ENCODE assay signal across 24 mouse cellular contexts in the genomic region with DNA sequence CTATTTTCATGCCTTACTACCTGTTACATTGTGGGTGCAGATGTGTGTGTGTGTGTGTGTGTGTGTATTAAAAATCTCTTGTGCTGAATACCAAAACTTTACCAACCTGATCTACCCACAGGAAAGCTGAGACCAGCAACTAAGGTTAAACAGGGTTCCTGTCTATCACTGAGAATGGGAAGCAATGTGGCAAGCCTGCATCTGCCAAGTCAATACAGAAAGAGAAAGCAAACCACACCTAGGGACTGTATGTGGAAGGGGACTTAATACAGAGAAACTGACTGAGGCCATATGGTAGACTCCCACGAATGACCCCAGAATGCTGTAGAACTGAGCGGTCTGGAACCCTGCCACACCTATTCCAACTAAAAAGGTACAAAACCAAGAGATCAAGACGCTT. TPM values are rescaled to one million over a fixed set of nuclear protein-coding genes. Genes with fewer than 3 reads are reported as not detected.
DNase-seq lines count a peak whose midpoint lies in the region; ATAC-seq and TF ChIP-seq lines count a peak whose summit lies in the region.
"Had no signal": no experiment of that assay in that cellular context is flagged by ENCODE, and none has a peak within 500 bp of the region (broad histone marks: within the 10 kb centered on the region; RNA-seq: fewer than 3 reads in every experiment).

No protein-coding gene starts in this region.

- DNase-seq in layer of hippocampus, adult 2 months (ENCODE audit: low spot score in 2 of 2), result no peak
- DNase-seq in layer of hippocampus, adult 11-12 months (ENCODE audit: low spot score), result no peak
- DNase-seq in embryonic facial prominence, embryonic 11.5 days (ENCODE audit: low spot score), result no peak
- DNase-seq in limb, embryonic 10.5 days (ENCODE audit: low spot score), result no peak
- DNase-seq in midbrain, embryonic 14.5 days, result no peak
- DNase-seq: adrenal gland, postnatal 14 days; cerebellum, adult 11-12 months; cerebellum, adult 9-11 months; cerebellum, postnatal 36 days; gastrocnemius, postnatal 36 days; heart, adult 18-20 months; heart, postnatal 10 days; heart, postnatal 4 days had no signal

- no peaks in the 10 kb centered on the region for H3K27me3 ChIP-seq in embryonic facial prominence, embryonic 11.5 days (ENCODE audit: control insufficient read depth, insufficient read depth, low read length)
- H3K27me3 ChIP-seq in limb, embryonic 10.5 days (ENCODE audit: low read depth, poor library complexity, severe bottlenecking), result 0 out of 2 replicates have a peak, but pooled peaks cover 4% of the 10 kb centered on the region
- H3K27me3 ChIP-seq in kidney, embryonic 15.5 days, result no peaks in the 10 kb centered on the region
- no peaks in the 10 kb centered on the region for H3K27me3 ChIP-seq in midbrain, embryonic 14.5 days (ENCODE audit: control insufficient read depth, insufficient read depth, low read length)
- H3K27me3 ChIP-seq: CH12.LX; embryonic facial prominence, embryonic 15.5 days had no signal

- WGBS in embryonic facial prominence, embryonic 11.5 days, result 87% methylated on average over 3 of the region's 3 CpGs
- 91% methylated on average over 3 of the region's 3 CpGs for WGBS in limb, embryonic 10.5 days
- WGBS in kidney, embryonic 15.5 days, result 85% methylated on average over 3 of the region's 3 CpGs
- 85% methylated on average over 3 of the region's 3 CpGs for WGBS in midbrain, embryonic 14.5 days

- H3K4me2 ChIP-seq in embryonic facial prominence, embryonic 11.5 days (ENCODE audit: low read depth, low read length), result no peak overlapping the region
- H3K4me2 ChIP-seq in kidney, embryonic 15.5 days, result no peak overlapping the region
- no peak overlapping the region for H3K4me2 ChIP-seq in midbrain, embryonic 14.5 days (ENCODE audit: low read length)
- H3K4me2 ChIP-seq: embryonic facial prominence, embryonic 15.5 days; hindbrain, embryonic 13.5 days had no signal

- peak overlapping the region; percentile 71 for H3K27ac ChIP-seq in layer of hippocampus, adult 2 months
- H3K27ac ChIP-seq in embryonic facial prominence, embryonic 11.5 days (replicated peaks; ENCODE audit: low read depth, low read length), result peak overlapping the region; percentile 20; the same call in 1 of the 2 replicates
- H3K27ac ChIP-seq in limb, embryonic 10.5 days, result peak overlapping the region; percentile 77
- no peak overlapping the region for H3K27ac ChIP-seq in kidney, embryonic 15.5 days
- no peak overlapping the region for H3K27ac ChIP-seq in midbrain, embryonic 14.5 days (replicated peaks; ENCODE audit: low read depth, low read length)
- H3K27ac ChIP-seq: embryonic facial prominence, embryonic 15.5 days; forebrain, embryonic 10.5 days; heart, embryonic 10.5 days; hindbrain, embryonic 13.5 days had no signal

- ATAC-seq in embryonic facial prominence, embryonic 11.5 days (replicated peaks; ENCODE audit: insufficient number of reproducible peaks, low FRiP score, low TSS enrichment, low read depth), result no peak
- ATAC-seq in kidney, embryonic 15.5 days (replicated peaks; ENCODE audit: low FRiP score), result no peak
- ATAC-seq in midbrain, embryonic 14.5 days (ENCODE audit: low FRiP score, low TSS enrichment), result no peak
- ATAC-seq: activated CD4-positive, CD25-positive, alpha-beta regulatory T cell, adult 4 months; forebrain, embryonic 14.5 days; hindbrain, postnatal 0 days; Patski had no signal

- no peak overlapping the region for H3K4me3 ChIP-seq in layer of hippocampus, adult 2 months
- no peak overlapping the region for H3K4me3 ChIP-seq in embryonic facial prominence, embryonic 11.5 days (ENCODE audit: low read depth, low read length)
- no peak overlapping the region for H3K4me3 ChIP-seq in limb, embryonic 10.5 days
- no peak overlapping the region for H3K4me3 ChIP-seq in kidney, embryonic 15.5 days (replicated peaks)
- H3K4me3 ChIP-seq in midbrain, embryonic 14.5 days (replicated peaks; ENCODE audit: low read depth, low read length), result no peak overlapping the region
- H3K4me3 ChIP-seq: embryonic facial prominence, embryonic 15.5 days; erythroblast, embryonic 14.5 days; forebrain, embryonic 10.5 days; heart, embryonic 10.5 days; hindbrain, embryonic 13.5 days had no signal

- no peaks in the 10 kb centered on the region; the same call in 1 of the 2 replicates for H3K4me1 ChIP-seq in embryonic facial prominence, embryonic 11.5 days (ENCODE audit: control insufficient read depth, insufficient read depth, low read length)
- peaks cover 60% of the 10 kb centered on the region for H3K4me1 ChIP-seq in limb, embryonic 10.5 days
- 0 out of 2 replicates have a peak, but pooled peaks cover 3% of the 10 kb centered on the region for H3K4me1 ChIP-seq in kidney, embryonic 15.5 days
- H3K4me1 ChIP-seq in midbrain, embryonic 14.5 days (ENCODE audit: control insufficient read depth, insufficient read depth, low read length), result peaks cover 7% of the 10 kb centered on the region
- H3K4me1 ChIP-seq: heart, embryonic 10.5 days had no signal

- no peaks in the 10 kb centered on the region for H3K36me3 ChIP-seq in embryonic facial prominence, embryonic 11.5 days (replicated peaks; ENCODE audit: control insufficient read depth, insufficient read depth, low read depth, low read length)
- no peaks in the 10 kb centered on the region for H3K36me3 ChIP-seq in limb, embryonic 10.5 days
- no peaks in the 10 kb centered on the region for H3K36me3 ChIP-seq in kidney, embryonic 15.5 days
- H3K36me3 ChIP-seq in midbrain, embryonic 14.5 days (ENCODE audit: control insufficient read depth, insufficient read depth, low read length), result no peaks in the 10 kb centered on the region
- H3K36me3 ChIP-seq: embryonic facial prominence, embryonic 15.5 days; forebrain, embryonic 10.5 days; heart, embryonic 10.5 days; hindbrain, embryonic 13.5 days had no signal

- no peaks in the 10 kb centered on the region for H3K9me3 ChIP-seq in embryonic facial prominence, embryonic 11.5 days (replicated peaks; ENCODE audit: control insufficient read depth, low read length)
- no peaks in the 10 kb centered on the region for H3K9me3 ChIP-seq in limb, embryonic 10.5 days (replicated peaks)
- H3K9me3 ChIP-seq in kidney, embryonic 15.5 days (replicated peaks), result no peaks in the 10 kb centered on the region
- H3K9me3 ChIP-seq in midbrain, embryonic 14.5 days (ENCODE audit: control insufficient read depth, low read length), result no peaks in the 10 kb centered on the region
- H3K9me3 ChIP-seq: embryonic facial prominence, embryonic 15.5 days; forebrain, embryonic 10.5 days; heart, embryonic 10.5 days; hindbrain, embryonic 13.5 days had no signal

- no peak for TF ChIP-seq CTCF in layer of hippocampus, adult 2 months (conservative IDR thresholded peaks at IDR 0.05)

- H3K9ac ChIP-seq in embryonic facial prominence, embryonic 11.5 days (replicated peaks; ENCODE audit: low read length), result no peak overlapping the region
- no peak overlapping the region for H3K9ac ChIP-seq in kidney, embryonic 15.5 days
- H3K9ac ChIP-seq in midbrain, embryonic 14.5 days (replicated peaks; ENCODE audit: low read length), result no peak overlapping the region
- H3K9ac ChIP-seq: embryonic facial prominence, embryonic 15.5 days; hindbrain, embryonic 13.5 days had no signal

RNA-seq across cellular contexts. Expression of a gene that starts 42.4 kb away (rescaled TPM):
- 100 to 1,000 TPM; 399 to 401 TPM for total RNA-seq in layer of hippocampus, adult 2 months (2021)
- 0.86 and 0.90 TPM in 2 replicates for polyA plus RNA-seq in embryonic facial prominence, embryonic 11.5 days (2014; fragmentation: Nextera tagmentation; extraction: Ambion mirVana)
- polyA plus RNA-seq in limb, embryonic 10.5 days (2016; fragmentation: Nextera tagmentation; extraction: Ambion mirVana), result 0.68 and 1.0 TPM in 2 replicates
- 2.2 and 2.5 TPM in 2 replicates for polyA plus RNA-seq in kidney, embryonic 15.5 days (2015; fragmentation: Nextera tagmentation; extraction: Ambion mirVana)
- 4.8 and 5.0 TPM in 2 replicates for polyA plus RNA-seq in midbrain, embryonic 14.5 days (2014; fragmentation: Nextera tagmentation; extraction: Ambion mirVana)
- polyA plus RNA-seq: activated CD4-positive, CD25-positive, alpha-beta regulatory T cell, adult 4 months; erythroblast, embryonic 14.5 days had no signal

Comparison
In these comparisons a context has a peak if more than half of its experiments do, and no peak if none do; other contexts are left out.
1. H3K27ac ChIP-seq: peak in layer of hippocampus, adult 2 months (single experiment), embryonic facial prominence, embryonic 11.5 days (single experiment) and limb, embryonic 10.5 days (single experiment); none in kidney, embryonic 15.5 days (single experiment) and midbrain, embryonic 14.5 days (single experiment).